Mouse (Mus musculus) embryonic fibroblast, embryonic 13.5 days (primary cell): Measurements from ENCODE around the gene Nlrx1. TPM values are rescaled to one million over a fixed set of nuclear protein-coding genes. Genes with fewer than 3 reads are reported as not detected.

Experiments
- H3K27ac ChIP-seq: 2 replicates; pipeline ENCODE4 v1.5.1; 2012; ENCODE audit warnings: low read length, control low read depth, inconsistent platforms; ENCODE audit not compliant: insufficient read depth
- H3K4me1 ChIP-seq: 2 replicates; pipeline ENCODE4 v1.6.1; 2011; ENCODE audit warnings: low read length; ENCODE audit not compliant: control insufficient read depth, insufficient read depth
- H3K4me3 ChIP-seq: 2 replicates; pipeline ENCODE4 v1.5.1; 2011; ENCODE audit warnings: mild to moderate bottlenecking, control low read depth, low read length; ENCODE audit not compliant: insufficient read depth
- CTCF ChIP-seq: IDR thresholded peaks from 2 replicates; pipeline ENCODE4 v1.5.1; 2011; ENCODE audit warnings: mild to moderate bottlenecking, control low read depth, low read length, moderate library complexity, borderline replicate concordance; ENCODE audit not compliant: insufficient read depth
- POLR2A ChIP-seq: IDR thresholded peaks from 2 replicates; pipeline ENCODE4 v1.6.1; 2011; ENCODE audit warnings: low read depth, mild to moderate bottlenecking, control low read depth, low read length, moderate library complexity
- polyA plus RNA-seq: library from polyadenylated mRNA; stranded (reverse); fragments of >200 nt; gene quantifications from 2 replicates; pipeline ENCODE4 v1.2.4, GENCODE M21; 2011; ENCODE audit warnings: low read depth; ENCODE audit not compliant: missing spikeins, insufficient read length

Nlrx1 gene
- polyA plus RNA-seq, 1 experiment = 6.6 TPM

DNA sequence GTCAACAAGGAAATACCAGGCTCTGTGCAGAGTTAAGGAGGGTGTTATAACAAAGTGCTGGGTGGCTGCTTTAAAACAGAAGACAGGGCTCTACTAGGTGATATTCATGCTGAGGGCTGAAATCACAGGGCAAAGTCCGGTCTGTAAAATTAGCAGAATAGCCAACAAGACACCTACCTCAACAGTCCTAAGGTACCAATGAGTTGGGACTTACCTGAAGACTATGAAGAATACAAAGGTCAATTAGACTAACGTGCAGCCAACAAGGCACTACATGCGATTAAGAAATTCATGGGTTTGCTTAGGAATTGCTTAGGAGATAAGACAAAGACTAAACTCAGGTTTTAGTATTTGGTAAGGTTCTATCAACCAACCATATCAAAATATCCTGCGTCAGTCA is 59.0 kb downstream of the Nlrx1 start:
- Histone ChIP-seq H3K4me3 (no peak overlapping the region), H3K4me1 (peaks cover 6% of the 10 kb centered on the region; the same call in 1 of the 2 replicates), H3K27ac (no peak overlapping the region)
- TF ChIP-seq CTCF (no peak), POLR2A (no peak)

GRCm38 (mm10) chr9:44207840-44208239 is 60.6 kb downstream of the Nlrx1 start:
- Histone ChIP-seq H3K4me3 (no peak overlapping the region), H3K27ac (no peak overlapping the region), H3K4me1 (peaks cover 6% of the 10 kb centered on the region; the same call in 1 of the 2 replicates)
- TF ChIP-seq CTCF (no peak), POLR2A (no peak)

Other genes with a start within 250 kb of the Nlrx1 start
- 930 and 1,281 TPM in 2 replicates for gene Thy1, start 225.2 kb downstream of the Nlrx1 start, polyA plus RNA-seq
- 6.5 and 6.6 TPM in 2 replicates for gene Usp2, start 201.6 kb downstream of the Nlrx1 start, polyA plus RNA-seq
- 0.12 TPM in 1 of 2 replicates, not detected in the other for gene Mfrp, start 166.9 kb downstream of the Nlrx1 start, polyA plus RNA-seq
- gene C1qtnf5, start 161.4 kb downstream of the Nlrx1 start, polyA plus RNA-seq = 25.4 and 36.4 TPM in 2 replicates
- gene Gm49380, start 155.1 kb downstream of the Nlrx1 start, polyA plus RNA-seq = 0.21 and 0.25 TPM in 2 replicates
- 40.2 and 46.0 TPM in 2 replicates for gene Rnf26, start 155.1 kb downstream of the Nlrx1 start, polyA plus RNA-seq
- gene Mcam, start 134.1 kb downstream of the Nlrx1 start, polyA plus RNA-seq = 66.4 and 124 TPM in 2 replicates
- gene Cbl, start 34.5 kb downstream of the Nlrx1 start, polyA plus RNA-seq = 44.1 and 47.7 TPM in 2 replicates
- gene Ccdc153, start 27.9 kb downstream of the Nlrx1 start, polyA plus RNA-seq = not detected in 2 replicates
- not detected in 2 replicates for gene Pdzd3, start 17.1 kb downstream of the Nlrx1 start, polyA plus RNA-seq
- 1.0 and 1.6 TPM in 2 replicates for gene Abcg4, start 20.0 kb upstream of the Nlrx1 start, polyA plus RNA-seq
- gene Hinfp, start 37.1 kb upstream of the Nlrx1 start, polyA plus RNA-seq = 13.4 and 16.4 TPM in 2 replicates
- 9.4 and 10.5 TPM in 2 replicates for gene C2cd2l, start 51.7 kb upstream of the Nlrx1 start, polyA plus RNA-seq
- gene Dpagt1, start 57.4 kb upstream of the Nlrx1 start, polyA plus RNA-seq = 39.7 and 54.7 TPM in 2 replicates
- gene H2afx, start 66.1 kb upstream of the Nlrx1 start, polyA plus RNA-seq = 50.9 and 74.7 TPM in 2 replicates
- 46.8 and 51.9 TPM in 2 replicates for gene Hmbs, start 75.6 kb upstream of the Nlrx1 start, polyA plus RNA-seq
- 33.8 and 35.4 TPM in 2 replicates for gene Vps11, start 93.1 kb upstream of the Nlrx1 start, polyA plus RNA-seq
- gene Hyou1, start 110.9 kb upstream of the Nlrx1 start, polyA plus RNA-seq = 88.7 and 101 TPM in 2 replicates
- 7.0 and 7.7 TPM in 2 replicates for gene Slc37a4, start 128.3 kb upstream of the Nlrx1 start, polyA plus RNA-seq
- gene Rps25, start 138.5 kb upstream of the Nlrx1 start, polyA plus RNA-seq = 2,978 and 3,912 TPM in 2 replicates
- gene Trappc4, start 139.0 kb upstream of the Nlrx1 start, polyA plus RNA-seq = 104 and 112 TPM in 2 replicates
- 10.2 and 13.4 TPM in 2 replicates for gene Ccdc84, start 150.0 kb upstream of the Nlrx1 start, polyA plus RNA-seq
- gene Foxr1, start 172.5 kb upstream of the Nlrx1 start, polyA plus RNA-seq = not detected in 2 replicates
- gene Upk2, start 186.4 kb upstream of the Nlrx1 start, polyA plus RNA-seq = not detected in 2 replicates
- 56.0 and 61.6 TPM in 2 replicates for gene Bcl9l, start 214.2 kb upstream of the Nlrx1 start, polyA plus RNA-seq